Mouse (Mus musculus): ENCODE measurements at regions not wholly inside any gene's neighbourhood (a gene's known extent, or its start where the extent isn't known, plus 50 kb on each side); places are given as distances from the start of the nearest gene placed in this dataset.

DNA sequence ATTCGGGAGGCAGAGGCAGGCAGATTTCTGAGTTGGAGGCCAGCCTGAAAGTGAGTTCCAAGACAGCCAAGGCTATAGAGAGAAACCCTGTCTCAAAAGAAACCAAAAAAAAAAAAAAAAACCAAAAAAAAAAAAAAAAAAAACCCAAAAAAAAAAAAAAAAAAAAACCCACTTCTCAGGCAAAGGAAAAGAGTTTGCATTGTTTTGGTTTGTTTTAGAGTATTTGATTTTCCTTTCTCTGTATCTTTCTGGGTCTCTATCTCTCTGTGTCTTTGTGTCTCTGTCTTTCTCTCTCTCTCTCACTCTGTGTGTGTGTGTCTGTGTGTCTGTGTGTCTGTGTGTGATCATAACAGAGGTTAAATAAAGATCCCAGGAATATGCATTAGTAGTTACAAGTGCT is 95.7 kb upstream of the AI593442 start:
- Histone ChIP-seq H3K4me3 (ENCODE audit: insufficient read depth, low read depth, low read length) (no peak overlapping the region), H3K4me1 (ENCODE audit: control insufficient read depth, insufficient read depth, low read length) (no peaks in the 10 kb centered on the region), H3K36me3 (ENCODE audit: control insufficient read depth, insufficient read depth, low read length) (no peaks in the 10 kb centered on the region), H3K27ac (replicated peaks; ENCODE audit: insufficient read depth, low read depth, low read length) (no peak overlapping the region), H3K9ac (ENCODE audit: low read depth, low read length) (no peak overlapping the region), H3K27me3 (ENCODE audit: control insufficient read depth, insufficient read depth, low read length) (no peaks in the 10 kb centered on the region), H3K79me2 (ENCODE audit: control insufficient read depth, insufficient read depth, low read length) (no peaks in the 10 kb centered on the region)
- no peak for DNase-seq (ENCODE audit: extremely low read depth, low read depth, low spot score)
- 84% methylated on average over 1 of the region's 1 CpGs for WGBS
- TF ChIP-seq POLR2A (IDR thresholded peaks at IDR 0.05; ENCODE audit: extremely low read depth, insufficient read depth, low read length) (no peak), CTCF (IDR thresholded peaks at IDR 0.05; ENCODE audit: low read depth, low read length) (no peak)

DNA sequence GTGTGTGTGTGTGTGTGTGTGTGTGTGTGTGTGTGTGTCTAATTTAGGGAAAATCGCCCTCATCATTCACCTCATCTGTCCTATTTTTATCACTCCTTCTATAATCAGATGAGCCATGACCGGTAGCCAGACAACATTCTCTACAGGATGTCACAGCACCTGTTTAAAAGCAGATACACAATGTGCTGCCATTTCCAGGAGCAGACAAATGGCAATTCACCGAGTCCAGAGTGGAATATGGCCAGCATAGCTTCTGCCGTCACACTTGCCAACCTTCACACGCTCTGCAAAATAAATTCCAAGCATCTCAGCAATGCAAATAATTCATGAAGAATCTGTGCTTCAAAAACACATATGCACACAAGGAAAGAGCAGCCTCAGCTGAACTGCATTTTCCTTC is 88.5 kb upstream of the AI593442 start:
- Histone ChIP-seq H3K79me2 (ENCODE audit: control insufficient read depth, insufficient read depth, low read length) (no peaks in the 10 kb centered on the region), H3K4me1 (ENCODE audit: control insufficient read depth, insufficient read depth, low read length) (no peaks in the 10 kb centered on the region), H3K27ac (replicated peaks; ENCODE audit: insufficient read depth, low read depth, low read length) (no peak overlapping the region), H3K36me3 (ENCODE audit: control insufficient read depth, insufficient read depth, low read length) (no peaks in the 10 kb centered on the region), H3K27me3 (ENCODE audit: control insufficient read depth, insufficient read depth, low read length) (no peaks in the 10 kb centered on the region), H3K9ac (ENCODE audit: low read depth, low read length) (no peak overlapping the region), H3K4me3 (ENCODE audit: insufficient read depth, low read depth, low read length) (no peak overlapping the region)
- no peak for DNase-seq (ENCODE audit: extremely low read depth, low read depth, low spot score)
- 82% methylated on average over 5 of the region's 5 CpGs for WGBS
- no peak for TF ChIP-seq CTCF (IDR thresholded peaks at IDR 0.05; ENCODE audit: low read depth, low read length)
- TF ChIP-seq POLR2A (IDR thresholded peaks at IDR 0.05; ENCODE audit: extremely low read depth, insufficient read depth, low read length) = no peak

DNA sequence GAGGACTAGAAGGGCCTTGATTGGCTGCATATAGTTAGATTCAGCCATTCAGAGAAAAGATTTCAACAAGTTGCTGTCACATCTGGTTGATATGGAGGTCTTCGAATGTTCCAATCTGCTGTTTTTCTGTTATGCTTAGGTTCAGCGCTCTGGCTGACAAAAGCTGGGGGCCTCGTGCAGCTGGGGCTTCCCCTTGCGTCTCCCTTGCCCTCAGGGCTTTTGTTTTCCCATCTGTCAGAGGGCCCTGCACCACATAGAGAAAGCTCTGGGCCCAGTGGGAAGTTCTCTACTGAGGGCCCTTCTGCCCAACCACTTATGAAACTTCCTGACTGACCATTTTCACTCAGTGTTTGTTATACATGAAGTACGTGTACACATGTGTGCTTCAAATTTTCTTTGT is 86.2 kb upstream of the AI593442 start:
- H3K36me3 ChIP-seq (ENCODE audit: control insufficient read depth, insufficient read depth, low read length) = no peaks in the 10 kb centered on the region
- TF ChIP-seq POLR2A (IDR thresholded peaks at IDR 0.05; ENCODE audit: extremely low read depth, insufficient read depth, low read length) = no peak
- no peak for TF ChIP-seq CTCF (IDR thresholded peaks at IDR 0.05; ENCODE audit: low read depth, low read length)
- H3K4me3 ChIP-seq (ENCODE audit: insufficient read depth, low read depth, low read length) = no peak overlapping the region
- H3K79me2 ChIP-seq (ENCODE audit: control insufficient read depth, insufficient read depth, low read length) = no peaks in the 10 kb centered on the region
- H3K9ac ChIP-seq (ENCODE audit: low read depth, low read length) = no peak overlapping the region
- H3K4me1 ChIP-seq (ENCODE audit: control insufficient read depth, insufficient read depth, low read length) = no peaks in the 10 kb centered on the region
- WGBS = 75% methylated on average over 5 of the region's 5 CpGs
- DNase-seq (ENCODE audit: extremely low read depth, low read depth, low spot score) = no peak
- H3K27ac ChIP-seq (replicated peaks; ENCODE audit: insufficient read depth, low read depth, low read length) = no peak overlapping the region
- no peaks in the 10 kb centered on the region for H3K27me3 ChIP-seq (ENCODE audit: control insufficient read depth, insufficient read depth, low read length)

DNA sequence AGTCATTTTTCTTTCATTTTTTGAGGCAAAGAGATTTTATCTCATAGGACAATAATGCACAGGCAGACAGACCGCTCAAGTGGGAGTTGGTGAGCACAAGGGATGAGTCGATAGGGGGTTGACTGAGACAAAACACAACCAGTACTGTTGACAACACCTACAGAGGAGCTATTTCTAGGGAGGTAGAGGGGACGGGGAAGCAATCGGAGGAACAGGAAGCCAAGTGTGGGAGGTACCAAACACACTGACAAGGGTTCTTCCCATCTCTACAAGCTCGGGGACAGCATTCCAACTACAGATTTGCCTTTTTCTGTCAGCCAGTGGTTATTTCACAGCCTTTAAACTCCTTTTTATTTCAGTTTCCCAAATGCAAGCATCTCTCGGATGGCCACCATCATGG is 83.3 kb upstream of the AI593442 start:
- Histone ChIP-seq H3K27ac (replicated peaks; ENCODE audit: insufficient read depth, low read depth, low read length) (no peak overlapping the region), H3K79me2 (ENCODE audit: control insufficient read depth, insufficient read depth, low read length) (no peaks in the 10 kb centered on the region), H3K4me3 (ENCODE audit: insufficient read depth, low read depth, low read length) (no peak overlapping the region), H3K4me1 (ENCODE audit: control insufficient read depth, insufficient read depth, low read length) (no peaks in the 10 kb centered on the region), H3K27me3 (ENCODE audit: control insufficient read depth, insufficient read depth, low read length) (no peaks in the 10 kb centered on the region), H3K9ac (ENCODE audit: low read depth, low read length) (no peak overlapping the region), H3K36me3 (ENCODE audit: control insufficient read depth, insufficient read depth, low read length) (no peaks in the 10 kb centered on the region)
- WGBS = 77% methylated on average over 6 of the region's 6 CpGs
- TF ChIP-seq POLR2A (IDR thresholded peaks at IDR 0.05; ENCODE audit: extremely low read depth, insufficient read depth, low read length) (no peak), CTCF (IDR thresholded peaks at IDR 0.05; ENCODE audit: low read depth, low read length) (no peak)
- no peak for DNase-seq (ENCODE audit: extremely low read depth, low read depth, low spot score)

DNA sequence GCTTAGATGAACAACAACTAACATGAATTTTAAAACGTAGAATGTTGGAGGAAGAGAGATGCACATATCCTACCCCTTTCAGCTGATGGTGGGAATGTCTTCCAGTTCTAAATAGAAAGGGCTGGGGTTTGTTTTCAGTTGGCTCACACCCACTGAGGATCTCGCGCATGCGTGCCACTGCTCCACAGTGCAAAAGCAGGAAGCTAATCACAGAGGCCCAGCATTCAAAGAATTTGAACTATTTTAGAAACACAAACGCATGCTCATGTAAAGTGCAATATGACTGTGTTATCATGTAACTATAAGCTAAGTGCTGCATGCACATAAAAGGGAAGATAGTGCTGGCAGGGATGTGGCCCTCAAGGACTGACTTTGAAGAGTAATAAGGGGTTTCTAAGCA is 81.7 kb upstream of the AI593442 start:
- Histone ChIP-seq H3K36me3 (ENCODE audit: control insufficient read depth, insufficient read depth, low read length) (no peaks in the 10 kb centered on the region), H3K27me3 (ENCODE audit: control insufficient read depth, insufficient read depth, low read length) (no peaks in the 10 kb centered on the region), H3K27ac (replicated peaks; ENCODE audit: insufficient read depth, low read depth, low read length) (no peak overlapping the region), H3K4me1 (ENCODE audit: control insufficient read depth, insufficient read depth, low read length) (no peaks in the 10 kb centered on the region), H3K79me2 (ENCODE audit: control insufficient read depth, insufficient read depth, low read length) (no peaks in the 10 kb centered on the region), H3K9ac (ENCODE audit: low read depth, low read length) (no peak overlapping the region), H3K4me3 (ENCODE audit: insufficient read depth, low read depth, low read length) (no peak overlapping the region)
- WGBS = 83% methylated on average over 5 of the region's 5 CpGs
- TF ChIP-seq POLR2A (IDR thresholded peaks at IDR 0.05; ENCODE audit: extremely low read depth, insufficient read depth, low read length) = no peak
- no peak for TF ChIP-seq CTCF (IDR thresholded peaks at IDR 0.05; ENCODE audit: low read depth, low read length)
- no peak for DNase-seq (ENCODE audit: extremely low read depth, low read depth, low spot score)

DNA sequence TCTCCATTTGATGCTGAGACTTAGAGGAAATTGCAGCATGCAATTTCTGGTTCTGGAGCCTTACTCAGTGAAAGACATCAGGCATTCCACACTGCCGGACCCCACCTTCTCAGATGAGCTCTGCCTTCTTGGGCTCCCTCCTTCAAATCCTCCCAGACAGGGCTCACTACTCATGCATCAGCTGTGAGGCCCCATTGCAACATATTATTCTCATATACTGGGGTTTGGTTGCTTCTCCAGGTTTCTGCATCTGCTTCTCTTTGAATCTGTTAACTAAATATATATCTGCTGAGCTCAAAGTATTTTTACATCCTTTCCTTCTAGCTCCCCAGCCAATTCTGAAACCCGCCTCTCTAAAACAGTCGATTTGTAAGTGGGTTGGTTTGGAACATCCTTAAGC is 68.8 kb upstream of the AI593442 start:
- Histone ChIP-seq H3K4me3 (ENCODE audit: insufficient read depth, low read depth, low read length) (no peak overlapping the region), H3K27me3 (ENCODE audit: control insufficient read depth, insufficient read depth, low read length) (no peaks in the 10 kb centered on the region), H3K27ac (replicated peaks; ENCODE audit: insufficient read depth, low read depth, low read length) (no peak overlapping the region), H3K9ac (ENCODE audit: low read depth, low read length) (no peak overlapping the region), H3K36me3 (ENCODE audit: control insufficient read depth, insufficient read depth, low read length) (no peaks in the 10 kb centered on the region), H3K4me1 (ENCODE audit: control insufficient read depth, insufficient read depth, low read length) (no peaks in the 10 kb centered on the region), H3K79me2 (ENCODE audit: control insufficient read depth, insufficient read depth, low read length) (no peaks in the 10 kb centered on the region)
- DNase-seq (ENCODE audit: extremely low read depth, low read depth, low spot score) = no peak
- WGBS = 95% methylated on average over 3 of the region's 3 CpGs
- no peak for TF ChIP-seq CTCF (IDR thresholded peaks at IDR 0.05; ENCODE audit: low read depth, low read length)
- TF ChIP-seq POLR2A (IDR thresholded peaks at IDR 0.05; ENCODE audit: extremely low read depth, insufficient read depth, low read length) = no peak

Data from liver, adult 2 months (tissue).